Mouse (Mus musculus) splenic B cell, adult 2 months (primary cell): ENCODE data around the gene Amotl2.
"Not testable (repeated sequence)": the region's sequence is repeated elsewhere in the genome, so short reads cannot be mapped to it uniquely, and the experiment has no call there.

ENCODE experiments used
- DNase-seq: peaks from one replicate; pipeline ENCODE4 v3.0.0-alpha.2; 2011; ENCODE audit warnings: low read depth, low spot score
- H3K27me3 ChIP-seq: 2 replicates; pipeline ENCODE4 v1.6.1; 2012; ENCODE audit warnings: mild to moderate bottlenecking, low read length, moderate library complexity, mixed read lengths; ENCODE audit not compliant: control insufficient read depth, poor library complexity, insufficient read depth, severe bottlenecking
- H3K36me3 ChIP-seq: 2 replicates; pipeline ENCODE4 v1.6.1; 2012; ENCODE audit warnings: mild to moderate bottlenecking, low read length, moderate library complexity, mixed read lengths; ENCODE audit not compliant: control insufficient read depth, poor library complexity, insufficient read depth, severe bottlenecking

The Amotl2 gene

GRCm38 (mm10) chr9:102764540-102764939, 48.1 kb downstream of the Amotl2 start:
- H3K36me3 ChIP-seq, H3K27me3 ChIP-seq, DNase-seq: not testable (repeated sequence)

GRCm38 (mm10) chr9:102766741-102767140, 50.3 kb downstream of the Amotl2 start:
- Histone ChIP-seq H3K36me3 (no peaks in the 10 kb centered on the region), H3K27me3 (no peaks in the 10 kb centered on the region)
- DNase-seq = no peak

DNA sequence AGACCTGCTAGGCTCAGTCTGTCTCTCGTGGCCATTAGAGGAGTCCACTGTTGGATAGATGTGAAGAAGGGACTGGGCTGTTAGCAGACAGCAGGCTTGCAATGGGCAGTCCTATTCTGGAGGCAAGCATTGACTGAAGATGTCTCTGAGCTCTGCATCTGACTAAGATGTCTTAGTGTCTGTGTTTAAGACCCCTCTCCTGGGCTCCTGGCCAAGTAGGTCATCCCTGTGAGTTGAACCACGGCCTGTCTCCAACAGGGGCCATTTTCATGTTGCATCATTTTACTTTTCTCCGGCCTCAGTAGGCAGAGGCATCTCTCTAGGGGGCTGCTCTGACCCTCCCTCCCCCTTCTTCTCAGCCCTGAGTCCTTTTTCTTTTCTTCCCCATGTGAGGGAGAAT, 52.8 kb downstream of the Amotl2 start:
- no peaks in the 10 kb centered on the region for H3K36me3 ChIP-seq
- no peaks in the 10 kb centered on the region for H3K27me3 ChIP-seq
- DNase-seq = no peak

GRCm38 (mm10) chr9:102770190-102770589, 53.7 kb downstream of the Amotl2 start:
- DNase-seq = no peak

GRCm38 (mm10) chr9:102771308-102771895, 54.9 kb downstream of the Amotl2 start:
- no peak for DNase-seq
- Histone ChIP-seq H3K27me3 (no peaks in the 10 kb centered on the region), H3K36me3 (no peaks in the 10 kb centered on the region)

More at GRCm38 (mm10) chr9:102770190-102770589, 53.7 kb downstream of the Amotl2 start:
- Histone ChIP-seq H3K36me3 (no peaks in the 10 kb centered on the region), H3K27me3 (no peaks in the 10 kb centered on the region)

GRCm38 (mm10) chr9:102777631-102778591, 61.4 kb downstream of the Amotl2 start:
- H3K27me3 ChIP-seq = no peaks in the 10 kb centered on the region
- no peaks in the 10 kb centered on the region for H3K36me3 ChIP-seq
- DNase-seq = no peak

GRCm38 (mm10) chr9:102779493-102779892, 63.0 kb downstream of the Amotl2 start:
- DNase-seq = peak; percentile 50
- no peaks in the 10 kb centered on the region for H3K27me3 ChIP-seq
- no peaks in the 10 kb centered on the region for H3K36me3 ChIP-seq
